Mouse (Mus musculus): Measurements from ENCODE around the gene Olfr18.
"Not testable (repeated sequence)": the region's sequence is repeated elsewhere in the genome, so short reads cannot be mapped to it uniquely, and the experiment has no call there.

Olfr18 gene

GRCm38 (mm10) chr9:20335994-20336393 lies at the start of gene Olfr18:
Gene Olfr18, minus strand, starts transcription at chr9:20336094.
- no peak for DNase-seq (ENCODE audit: low spot score in 2 of 2)

GRCm38 (mm10) chr9:20385343-20385703 lies 49.4 kb upstream of the Olfr18 start:
- no peak for DNase-seq (ENCODE audit: low spot score in 2 of 2)

DNA sequence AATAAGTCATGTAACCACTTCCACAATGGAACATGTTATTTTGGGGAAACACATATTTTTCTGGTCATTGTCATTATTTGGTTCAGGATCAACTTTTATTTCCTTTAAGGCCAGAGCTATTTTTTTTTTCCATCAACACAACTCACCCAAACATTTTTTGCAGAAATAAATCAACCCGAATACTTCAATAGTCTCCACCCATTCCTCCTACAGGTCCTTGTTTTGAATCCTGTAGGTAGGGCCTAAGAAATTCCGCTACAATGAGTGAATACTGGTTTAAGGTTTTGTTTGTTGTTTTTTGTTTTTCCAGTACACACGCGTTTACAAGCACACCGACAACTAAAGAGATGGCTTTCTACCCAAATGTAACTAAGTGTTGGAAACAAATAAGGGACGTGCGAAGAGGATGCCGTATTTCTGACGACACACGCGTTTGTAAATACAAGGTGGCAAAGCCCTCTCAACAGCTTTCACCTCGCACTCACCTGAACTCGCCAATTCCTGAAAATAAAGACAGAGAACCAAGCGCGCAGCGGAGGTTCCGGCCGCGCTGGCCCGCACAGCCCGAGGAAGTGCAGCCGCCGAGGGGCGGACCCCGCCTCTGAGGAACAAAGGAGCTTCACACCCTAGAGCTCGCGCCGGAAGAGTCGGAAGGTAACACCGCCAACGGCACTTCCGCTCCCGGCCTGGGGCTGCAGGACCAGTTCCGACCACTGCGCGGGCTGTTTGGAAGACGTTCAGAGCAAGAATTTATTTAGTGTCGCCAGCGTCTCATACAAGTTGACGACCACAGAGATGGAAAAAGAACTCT lies 48.8 kb upstream of the Olfr18 start, which contains the start of gene Zfp560:
TSS of gene Zfp560 (minus strand) at position 646 of the 811 bp plus-strand sequence.
- DNase-seq (ENCODE audit: low spot score in 2 of 2) = peak; percentile 89 to 93

- no peak for DNase-seq (ENCODE audit: low spot score in 2 of 2)
These were observed 47.8 kb upstream of the Olfr18 start for GRCm38 (mm10) chr9:20383659-20384058.

GRCm38 (mm10) chr9:20374712-20375111 lies 38.8 kb upstream of the Olfr18 start:
- DNase-seq (ENCODE audit: low spot score in 2 of 2) = no peak

DNA sequence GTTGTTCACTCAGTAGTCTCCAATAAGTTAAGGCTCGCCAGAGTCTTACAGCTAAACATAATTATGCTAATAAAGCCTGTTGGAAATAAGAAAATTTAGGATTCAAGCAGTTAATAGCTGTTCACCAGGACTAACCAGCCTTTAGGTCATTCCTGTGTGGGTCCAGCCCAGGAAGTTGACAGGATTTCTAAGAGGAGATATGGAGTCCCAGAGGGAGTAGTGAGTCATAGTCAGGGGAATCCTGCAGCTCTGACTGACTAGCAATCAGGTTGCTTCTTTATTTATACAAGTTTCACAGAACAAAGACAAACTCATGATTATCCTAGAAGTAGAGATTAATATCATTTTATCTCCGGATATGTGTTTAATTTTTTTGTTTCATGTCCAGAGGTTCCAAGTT lies 31.4 kb upstream of the Olfr18 start:
- no peak for DNase-seq (ENCODE audit: low spot score in 2 of 2)

GRCm38 (mm10) chr9:20348501-20348900 lies 12.6 kb upstream of the Olfr18 start:
- no peak for DNase-seq (ENCODE audit: low spot score in 2 of 2)

DNA sequence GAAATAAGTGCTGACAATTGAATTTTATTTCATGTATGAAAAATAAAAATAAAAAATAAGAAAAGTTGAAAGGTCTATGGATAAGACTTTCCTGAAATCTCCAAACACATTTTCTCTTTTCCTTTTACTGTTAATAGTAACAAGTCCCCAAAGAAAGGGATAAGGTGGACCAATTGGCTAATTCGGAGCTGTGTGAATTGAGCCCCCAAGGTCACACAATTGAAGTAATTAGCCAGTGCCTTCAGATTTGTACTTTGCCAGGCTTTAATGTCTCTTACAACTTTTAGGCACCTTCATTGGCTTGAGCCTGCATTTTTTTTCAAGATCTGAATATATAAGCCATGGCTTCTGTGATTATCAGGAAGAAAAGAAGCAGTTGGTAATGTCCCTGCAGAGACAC lies 37.7 kb downstream of the Olfr18 start, which contains the start of gene Olfr873:
TSS of gene Olfr873 (plus strand) at position 301 of the 400 bp plus-strand sequence.
- no peak for DNase-seq (ENCODE audit: low spot score in 2 of 2)

DNA sequence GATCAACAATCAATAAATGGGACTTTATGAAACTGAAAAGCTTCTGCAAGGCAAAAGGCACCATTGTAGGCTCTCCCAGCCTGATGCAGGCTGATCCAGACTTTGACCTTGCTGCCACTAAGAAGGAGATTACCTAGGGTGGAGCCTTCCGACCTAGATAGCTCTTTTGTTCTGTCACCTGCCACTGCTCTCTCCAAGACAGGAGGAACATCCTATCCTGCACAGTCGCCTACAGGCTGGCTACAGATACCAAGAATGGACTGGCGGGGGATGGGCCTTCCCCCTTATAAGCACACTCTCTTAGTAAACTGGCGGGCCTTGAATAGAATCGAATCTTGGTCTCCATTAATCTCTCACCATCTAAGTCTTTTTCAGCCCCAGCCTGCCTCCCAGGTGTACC lies 40.3 kb downstream of the Olfr18 start:
- not testable (repeated sequence) for DNase-seq (ENCODE audit: low spot score in 2 of 2)

- no peak for DNase-seq (ENCODE audit: low spot score in 2 of 2)
These were observed 53.8 kb downstream of the Olfr18 start, which contains the start of gene Olfr39 for GRCm38 (mm10) chr9:20282051-20282450. Gene Olfr39, plus strand, starts transcription at chr9:20282351.
